9 mouse cellular contexts compared by ENCODE assay signal in genomic region chr19:60608766-60609165, GRCm38 (mm10). TPM values are rescaled to one million over a fixed set of nuclear protein-coding genes. Genes with fewer than 3 reads are reported as not detected.
DNase-seq lines count a peak whose midpoint lies in the region; ATAC-seq and TF ChIP-seq lines count a peak whose summit lies in the region.
"Had no signal": no experiment of that assay in that cellular context is flagged by ENCODE, and none has a peak within 500 bp of the region (broad histone marks: within the 10 kb centered on the region; RNA-seq: fewer than 3 reads in every experiment).

No protein-coding gene starts in this region.

- WGBS in kidney, adult 2 months: 28% methylated on average over 5 of the region's 5 CpGs
- 37% methylated on average over 5 of the region's 5 CpGs for WGBS in kidney, embryonic 16.5 days
- whole genome bisulfite sequencing in heart, postnatal 0 days: 34% methylated on average over 5 of the region's 5 CpGs

- H3K4me1 ChIP-seq in kidney, adult 2 months (ENCODE audit: control insufficient read depth, insufficient read depth, low read length): no peaks in the 10 kb centered on the region; the same call in 1 of the 2 replicates
- no peaks in the 10 kb centered on the region for H3K4me1 ChIP-seq in kidney, embryonic 16.5 days (ENCODE audit: insufficient read depth, low read length)
- no peaks in the 10 kb centered on the region for H3K4me1 ChIP-seq in CH12.LX (ENCODE audit: control insufficient read depth in 1 of 2, insufficient read depth in 2 of 2)
- no peaks in the 10 kb centered on the region for H3K4me1 ChIP-seq in heart, postnatal 0 days (ENCODE audit: control insufficient read depth, insufficient read depth)

- ATAC-seq in kidney, embryonic 16.5 days (ENCODE audit: low FRiP score, low TSS enrichment): no peak
- no peak; the same call in 1 of the 2 replicates for ATAC-seq in heart, postnatal 0 days (ENCODE audit: insufficient read depth, low read depth)

- TF ChIP-seq CTCF in kidney, adult 2 months (conservative IDR thresholded peaks at IDR 0.05; ENCODE audit: insufficient read depth, insufficient read length, low read depth, low read length): peak; percentile 98
- TF ChIP-seq CTCF in CH12.LX (conservative IDR thresholded peaks at IDR 0.05 in 1 of 2, IDR thresholded peaks at IDR 0.05 in 1 of 2; ENCODE audit: low read depth in 2 of 2, low read length in 2 of 2): peak; percentile 58 to 75
- peak; percentile 67 for TF ChIP-seq CTCF in heart, postnatal 0 days (IDR thresholded peaks at IDR 0.05; ENCODE audit: low read depth)

- no peaks in the 10 kb centered on the region for H3K36me3 ChIP-seq in kidney, adult 2 months (ENCODE audit: control insufficient read depth, insufficient read depth, low read length)
- no peaks in the 10 kb centered on the region for H3K36me3 ChIP-seq in kidney, embryonic 16.5 days (ENCODE audit: insufficient read depth, low read length)
- no peaks in the 10 kb centered on the region for H3K36me3 ChIP-seq in CH12.LX (replicated peaks in 1 of 2; ENCODE audit: control insufficient read depth in 1 of 2, insufficient read depth in 1 of 2, low read length in 1 of 2)
- no peaks in the 10 kb centered on the region for H3K36me3 ChIP-seq in heart, postnatal 0 days (replicated peaks; ENCODE audit: control insufficient read depth, insufficient read depth, low read length)

- no peak overlapping the region for H3K27ac ChIP-seq in kidney, adult 2 months (ENCODE audit: insufficient read depth, low read depth, low read length)
- H3K27ac ChIP-seq in kidney, embryonic 16.5 days (ENCODE audit: low read length): no peak overlapping the region
- no peak overlapping the region for H3K27ac ChIP-seq in CH12.LX (ENCODE audit: insufficient read depth, low read depth)
- H3K27ac ChIP-seq in heart, postnatal 0 days (ENCODE audit: low read depth): no peak overlapping the region

- TF ChIP-seq RAD21 in CH12.LX (IDR thresholded peaks at IDR 0.05; ENCODE audit: low read depth, low read length): peak; percentile 75

- no peak overlapping the region for H3K4me3 ChIP-seq in kidney, adult 2 months (ENCODE audit: insufficient read depth, low read depth, low read length)
- H3K4me3 ChIP-seq in kidney, embryonic 16.5 days (ENCODE audit: low read length): no peak overlapping the region
- no peak overlapping the region for H3K4me3 ChIP-seq in CH12.LX (replicated peaks in 1 of 3; ENCODE audit: low read depth in 2 of 3, low read length in 2 of 3, poor library complexity in 1 of 3)
- no peak overlapping the region for H3K4me3 ChIP-seq in heart, postnatal 0 days (ENCODE audit: low read depth, low read length)
- H3K4me3 ChIP-seq: erythroblast, embryonic 14.5 days had no signal

- H3K27me3 ChIP-seq in kidney, adult 2 months (replicated peaks; ENCODE audit: control insufficient read depth, insufficient read depth, low read length): no peaks in the 10 kb centered on the region
- H3K27me3 ChIP-seq in kidney, embryonic 16.5 days (ENCODE audit: insufficient read depth, low read length): no peaks in the 10 kb centered on the region
- H3K27me3 ChIP-seq in CH12.LX (replicated peaks): no peaks in the 10 kb centered on the region
- H3K27me3 ChIP-seq in heart, postnatal 0 days (ENCODE audit: control insufficient read depth, insufficient read depth, low read length): no peaks in the 10 kb centered on the region

- in situ Hi-C loops in CH12.LX (cut with MboI; ENCODE audit: low pct_ligation_motif_present, low pct_unique_long_range_greater_than_20kb, low sequenced_read_pairs): loop anchor here (25.0 kb wide), 1 partner anchor 104 kb away; no protein-coding TSS in a partner anchor

- no peaks in the 10 kb centered on the region for H3K9me3 ChIP-seq in kidney, embryonic 16.5 days (ENCODE audit: low read length)
- H3K9me3 ChIP-seq in CH12.LX (replicated peaks; ENCODE audit: low read length): no peaks in the 10 kb centered on the region
- no peaks in the 10 kb centered on the region for H3K9me3 ChIP-seq in heart, postnatal 0 days (replicated peaks; ENCODE audit: control insufficient read depth, low read length)

- TF ChIP-seq EP300 in CH12.LX (IDR thresholded peaks at IDR 0.05; ENCODE audit: low read length): no peak
- no peak for TF ChIP-seq EP300 in heart, postnatal 0 days (IDR thresholded peaks at IDR 0.05; ENCODE audit: low read depth)

- no peak for TF ChIP-seq POLR2A in kidney, adult 2 months (IDR thresholded peaks at IDR 0.05; ENCODE audit: low read depth, low read length)
- no peak for TF ChIP-seq POLR2A in CH12.LX (IDR thresholded peaks at IDR 0.05; ENCODE audit: low read depth, low read length)

- peak; percentile 73 for DNase-seq in kidney, adult 2 months
- DNase-seq in CH12.LX (ENCODE audit: extremely low read depth): peak; percentile 31
- peak; percentile 7 to 42 for DNase-seq in adrenal gland, adult 18-20 months (ENCODE audit: low spot score in 2 of 2)
- peak; percentile 31 for DNase-seq in heart, postnatal 0 days (ENCODE audit: low spot score)
- peak; percentile 60 for DNase-seq in lung, postnatal 36 days
- no peak for DNase-seq in left cerebral cortex, adult 8-10 months (ENCODE audit: low spot score in 2 of 2)
- no peak for DNase-seq in frontal cortex, postnatal 25 days (ENCODE audit: low spot score in 2 of 2)

- H3K9ac ChIP-seq in kidney, embryonic 16.5 days (replicated peaks; ENCODE audit: low read length): no peak overlapping the region
- no peak overlapping the region for H3K9ac ChIP-seq in CH12.LX (ENCODE audit: insufficient read depth, low read depth)
- H3K9ac ChIP-seq in heart, postnatal 0 days (replicated peaks; ENCODE audit: low read depth, low read length): no peak overlapping the region

- dilution Hi-C loops in CH12.LX (cut with MboI; ENCODE audit: extremely low pct_ligation_motif_present, extremely low pct_unique_long_range_greater_than_20kb, low sequenced_read_pairs): no loop called here

- H3K4me2 ChIP-seq in kidney, embryonic 16.5 days (replicated peaks; ENCODE audit: low read depth, low read length): no peak overlapping the region
- no peak overlapping the region for H3K4me2 ChIP-seq in CH12.LX (ENCODE audit: insufficient read depth, low read depth, poor library complexity, severe bottlenecking)
- no peak overlapping the region for H3K4me2 ChIP-seq in heart, postnatal 0 days (ENCODE audit: low read depth, low read length)

- no peaks in the 10 kb centered on the region for H3K79me2 ChIP-seq in CH12.LX (replicated peaks; ENCODE audit: control insufficient read depth, extremely low read depth, insufficient read depth, poor library complexity, severe bottlenecking)

TF ChIP-seq in CH12.LX, 34 proteins besides CTCF, POLR2A, EP300 and RAD21:
- no peak for TF ChIP-seq HCFC1 (IDR thresholded peaks at IDR 0.05; ENCODE audit: low read depth, low read length)
- TF ChIP-seq SMC3 (IDR thresholded peaks at IDR 0.05; ENCODE audit: low read depth, low read length): peak; percentile 46

RNA-seq across cellular contexts. Expression of gene Cacul1, which starts 27.9 kb away (rescaled TPM):
- 13.9 and 14.0 TPM in 2 replicates for polyA plus RNA-seq in kidney, adult 2 months (2012; rRNA removed)
- polyA plus RNA-seq in kidney, embryonic 16.5 days (2015; fragmentation: Nextera tagmentation; extraction: Ambion mirVana): 17.5 and 19.2 TPM in 2 replicates
- total RNA-seq in CH12.LX (2012; rRNA removed): 17.8 and 26.1 TPM in 2 replicates
- 45.3 and 45.7 TPM in 2 replicates for total RNA-seq in CH12.LX (2014; rRNA removed)
- polyA plus RNA-seq in CH12.LX (2012; ENCODE audit: insufficient read length, low read depth): 39.1 and 44.6 TPM in 2 replicates
- 10 to 100 TPM; 42.9 to 49.3 TPM for total RNA-seq in adrenal gland, adult 18-20 months (2021)
- total RNA-seq in heart, postnatal 0 days (2014; rRNA removed; ENCODE audit: low replicate concordance): 22.1 and 23.9 TPM in 2 replicates
- polyA plus RNA-seq in heart, postnatal 0 days (2015; fragmentation: Nextera tagmentation; extraction: Ambion mirVana): 7.1 and 8.6 TPM in 2 replicates
- total RNA-seq in left cerebral cortex, adult 8-10 months (2022): 10 to 100 TPM; 48.3 to 55.0 (median 51.5) TPM

Comparison
In these comparisons a context has a peak if more than half of its experiments do, and no peak if none do; other contexts are left out.
1. DNase-seq: peak in kidney, adult 2 months (single experiment), CH12.LX (single experiment), adrenal gland, adult 18-20 months (2 of 2), heart, postnatal 0 days (single experiment) and lung, postnatal 36 days (single experiment); none in left cerebral cortex, adult 8-10 months (0 of 2) and frontal cortex, postnatal 25 days (0 of 2).
2. Peak in every context shown above with its lines, with median percentiles within 50 percentile points of each other: CTCF ChIP-seq.